Mouse (Mus musculus): ENCODE results near the gene Csnk2a2. TPM values are rescaled to one million over a fixed set of nuclear protein-coding genes. Genes with fewer than 3 reads are reported as not detected.

Csnk2a2 gene
- total and polyA plus RNA-seq, 2 experiments from 2014 or later, result 9.3 to 17.5 TPM

- H3K36me3 ChIP-seq (ENCODE audit: insufficient read depth, low read length), result no peaks in the 10 kb centered on the region
- no peak overlapping the region for H3K9ac ChIP-seq (replicated peaks; ENCODE audit: low read length)
- 92% methylated on average over 3 of the region's 3 CpGs for WGBS
- DNase-seq (ENCODE audit: low spot score) (no peak), ATAC-seq (no peak)
- H3K4me2 ChIP-seq (ENCODE audit: low read depth, low read length), result no peak overlapping the region
- no peak overlapping the region for H3K4me3 ChIP-seq (ENCODE audit: low read length)
- peak; percentile 32 for TF ChIP-seq CTCF (IDR thresholded peaks at IDR 0.05; ENCODE audit: low read depth)
- H3K9me3 ChIP-seq (ENCODE audit: low read length), result no peaks in the 10 kb centered on the region
- no peak overlapping the region for H3K27ac ChIP-seq
- peaks cover 21% of the 10 kb centered on the region for H3K4me1 ChIP-seq (ENCODE audit: insufficient read depth, low read length)
- no peaks in the 10 kb centered on the region for H3K27me3 ChIP-seq (ENCODE audit: insufficient read depth, low read length)
Observed at GRCm38 (mm10) chr8:95435930-95436329, 53.9 kb downstream of the Csnk2a2 start.

DNA sequence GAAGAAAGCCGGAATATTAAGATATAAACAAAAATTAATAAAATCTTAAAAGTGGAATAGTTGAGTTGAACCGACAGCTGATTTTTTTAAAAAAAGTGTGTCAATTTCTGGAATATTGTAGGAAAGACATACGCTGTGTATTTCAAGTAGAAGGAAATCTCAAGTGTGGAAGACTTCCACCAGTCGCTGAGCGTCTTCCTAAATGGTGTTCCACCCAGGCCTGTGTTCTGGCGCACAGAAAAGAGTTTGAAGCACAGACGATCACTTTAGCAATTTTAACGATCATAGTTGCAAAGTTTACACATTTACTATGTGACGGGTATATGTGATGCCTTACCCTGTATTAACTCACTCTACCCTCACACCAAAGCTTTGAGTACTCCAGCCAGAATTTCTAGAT lies 54.4 kb downstream of the Csnk2a2 start:
- 93% methylated on average over 9 of the region's 9 CpGs for WGBS
- peak overlapping the region; percentile 94; the same call in 1 of the 2 replicates for H3K27ac ChIP-seq

GRCm38 (mm10) chr8:95434686-95435439 lies 55.0 kb downstream of the Csnk2a2 start, which contains the start of gene Cfap20:
TSS of gene Cfap20 (minus strand) at chr8:95434869.
- no peaks in the 10 kb centered on the region for H3K27me3 ChIP-seq (ENCODE audit: insufficient read depth, low read length)
- H3K9ac ChIP-seq (replicated peaks; ENCODE audit: low read length), result peak within 1 kb of the TSS; percentile 90
- WGBS, result 1% methylated on average over 38 of the region's 51 CpGs
- peak within 1 kb of the TSS; percentile 86 for H3K4me2 ChIP-seq (ENCODE audit: low read depth, low read length)
- peak within 1 kb of the TSS; percentile 94 for H3K27ac ChIP-seq
- H3K4me3 ChIP-seq (ENCODE audit: low read length), result peak within 1 kb of the TSS; percentile 90
- TF ChIP-seq CTCF (IDR thresholded peaks at IDR 0.05; ENCODE audit: low read depth), result no peak
- no peaks in the 10 kb centered on the region for H3K9me3 ChIP-seq (ENCODE audit: low read length)
- peaks cover 21% of the 10 kb centered on the region for H3K4me1 ChIP-seq (ENCODE audit: insufficient read depth, low read length)
- ATAC-seq (peak; percentile 97), DNase-seq (ENCODE audit: low spot score) (peak; percentile 99)
- no peaks in the 10 kb centered on the region for H3K36me3 ChIP-seq (ENCODE audit: insufficient read depth, low read length)

More for the DNA sequence above, 54.4 kb downstream of the Csnk2a2 start:
- Histone ChIP-seq H3K9ac (replicated peaks; ENCODE audit: low read length) (no peak overlapping the region), H3K9me3 (ENCODE audit: low read length) (no peaks in the 10 kb centered on the region), H3K36me3 (ENCODE audit: insufficient read depth, low read length) (no peaks in the 10 kb centered on the region), H3K4me3 (ENCODE audit: low read length) (peak overlapping the region; percentile 90; the same call in 1 of the 2 replicates), H3K4me2 (ENCODE audit: low read depth, low read length) (peak overlapping the region; percentile 43), H3K27me3 (ENCODE audit: insufficient read depth, low read length) (no peaks in the 10 kb centered on the region), H3K4me1 (ENCODE audit: insufficient read depth, low read length) (peaks cover 21% of the 10 kb centered on the region)
- no peak for DNase-seq (ENCODE audit: low spot score)
- no peak for ATAC-seq
- TF ChIP-seq CTCF (IDR thresholded peaks at IDR 0.05; ENCODE audit: low read depth), result no peak

GRCm38 (mm10) chr8:95434233-95434632 lies 55.6 kb downstream of the Csnk2a2 start:
- ATAC-seq, result no peak; the same call in 1 of the 2 replicates
- H3K27ac ChIP-seq, result peak overlapping the region; percentile 94

DNA sequence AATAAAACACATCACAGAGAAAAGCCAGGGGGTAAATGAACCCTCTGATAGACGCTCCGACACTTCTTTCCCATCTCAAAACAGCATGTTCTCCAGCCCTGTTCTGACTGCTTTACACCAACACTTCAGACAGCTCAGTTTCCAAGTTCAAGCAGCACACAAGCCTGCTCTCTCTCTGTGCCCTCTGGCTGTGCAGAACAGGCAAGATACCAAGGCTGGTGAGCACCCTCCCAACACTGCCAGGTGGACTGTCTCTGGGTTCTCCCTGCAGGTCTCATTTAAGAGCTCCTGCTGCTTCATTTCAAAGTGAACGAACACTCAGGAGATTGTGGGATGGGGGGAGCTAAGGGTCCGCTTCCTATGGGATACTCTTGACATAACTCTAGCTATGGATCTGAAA lies 56.7 kb downstream of the Csnk2a2 start:
- ATAC-seq (no peak), DNase-seq (ENCODE audit: low spot score) (no peak)
- H3K9ac ChIP-seq (replicated peaks; ENCODE audit: low read length), result peak overlapping the region; percentile 90
- peaks cover 32% of the 10 kb centered on the region for H3K4me1 ChIP-seq (ENCODE audit: insufficient read depth, low read length)
- TF ChIP-seq CTCF (IDR thresholded peaks at IDR 0.05; ENCODE audit: low read depth), result no peak
- no peaks in the 10 kb centered on the region for H3K36me3 ChIP-seq (ENCODE audit: insufficient read depth, low read length)
- no peaks in the 10 kb centered on the region for H3K27me3 ChIP-seq (ENCODE audit: insufficient read depth, low read length)
- WGBS, result 37% methylated on average over 4 of the region's 4 CpGs
- peak overlapping the region; percentile 86 for H3K4me2 ChIP-seq (ENCODE audit: low read depth, low read length)
- no peaks in the 10 kb centered on the region for H3K9me3 ChIP-seq (ENCODE audit: low read length)
- H3K4me3 ChIP-seq (ENCODE audit: low read length), result peak overlapping the region; percentile 90
- no peak overlapping the region for H3K27ac ChIP-seq

More at GRCm38 (mm10) chr8:95434233-95434632, 55.6 kb downstream of the Csnk2a2 start:
- Histone ChIP-seq H3K4me3 (ENCODE audit: low read length) (peak overlapping the region; percentile 90), H3K9ac (replicated peaks; ENCODE audit: low read length) (peak overlapping the region; percentile 90), H3K4me1 (ENCODE audit: insufficient read depth, low read length) (peaks cover 27% of the 10 kb centered on the region), H3K36me3 (ENCODE audit: insufficient read depth, low read length) (no peaks in the 10 kb centered on the region), H3K27me3 (ENCODE audit: insufficient read depth, low read length) (no peaks in the 10 kb centered on the region), H3K9me3 (ENCODE audit: low read length) (no peaks in the 10 kb centered on the region), H3K4me2 (ENCODE audit: low read depth, low read length) (peak overlapping the region; percentile 86)
- WGBS, result under 1% methylated on average over 25 of the region's 25 CpGs
- no peak for TF ChIP-seq CTCF (IDR thresholded peaks at IDR 0.05; ENCODE audit: low read depth)
- peak; percentile 55 for DNase-seq (ENCODE audit: low spot score)

GRCm38 (mm10) chr8:95432471-95432870 lies 57.4 kb downstream of the Csnk2a2 start:
- H3K4me3 ChIP-seq (ENCODE audit: low read length), result peak overlapping the region; percentile 90
- H3K27me3 ChIP-seq (ENCODE audit: insufficient read depth, low read length), result no peaks in the 10 kb centered on the region

DNA sequence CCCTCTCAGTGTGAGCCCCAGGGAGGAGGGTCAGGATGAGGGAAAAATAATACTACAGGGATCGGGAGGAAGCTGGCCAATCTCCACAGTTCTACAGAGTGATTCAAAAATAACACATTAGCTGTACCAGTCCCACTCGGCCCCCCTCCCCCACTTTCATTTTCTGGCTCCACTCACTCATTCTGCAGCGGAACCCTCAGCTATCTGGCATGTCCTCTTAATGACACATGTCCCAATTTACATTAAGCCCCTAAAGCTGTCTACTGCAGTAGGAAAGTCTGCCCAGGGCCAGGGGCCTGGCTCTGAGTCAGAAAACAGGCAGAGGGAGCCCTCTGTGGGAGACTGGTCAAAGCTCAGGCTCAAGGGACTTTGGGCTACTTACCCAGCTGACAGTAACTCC lies 59.9 kb downstream of the Csnk2a2 start:
- H3K36me3 ChIP-seq (ENCODE audit: insufficient read depth, low read length), result no peaks in the 10 kb centered on the region
- no peaks in the 10 kb centered on the region for H3K27me3 ChIP-seq (ENCODE audit: insufficient read depth, low read length)
- DNase-seq (ENCODE audit: low spot score), result peak; percentile 81
- peaks cover 48% of the 10 kb centered on the region for H3K4me1 ChIP-seq (ENCODE audit: insufficient read depth, low read length)
- peak; percentile 48 for ATAC-seq
- H3K27ac ChIP-seq, result peak overlapping the region; percentile 64
- H3K4me3 ChIP-seq (ENCODE audit: low read length), result peak overlapping the region; percentile 3; the same call in 1 of the 2 replicates
- TF ChIP-seq CTCF (IDR thresholded peaks at IDR 0.05; ENCODE audit: low read depth), result peak; percentile 59
- WGBS, result 1% methylated on average over 3 of the region's 3 CpGs
- H3K9ac ChIP-seq (replicated peaks; ENCODE audit: low read length), result no peak overlapping the region
- H3K4me2 ChIP-seq (ENCODE audit: low read depth, low read length), result peak overlapping the region; percentile 36
- no peaks in the 10 kb centered on the region for H3K9me3 ChIP-seq (ENCODE audit: low read length)

More at GRCm38 (mm10) chr8:95432471-95432870, 57.4 kb downstream of the Csnk2a2 start:
- ATAC-seq (no peak), DNase-seq (ENCODE audit: low spot score) (no peak)
- H3K4me1 ChIP-seq (ENCODE audit: insufficient read depth, low read length), result peaks cover 38% of the 10 kb centered on the region
- no peak for TF ChIP-seq CTCF (IDR thresholded peaks at IDR 0.05; ENCODE audit: low read depth)
- H3K9ac ChIP-seq (replicated peaks; ENCODE audit: low read length), result peak overlapping the region; percentile 90; the same call in 1 of the 2 replicates
- H3K36me3 ChIP-seq (ENCODE audit: insufficient read depth, low read length), result no peaks in the 10 kb centered on the region
- 66% methylated on average over 3 of the region's 3 CpGs for whole genome bisulfite sequencing
- no peaks in the 10 kb centered on the region for H3K9me3 ChIP-seq (ENCODE audit: low read length)
- peak overlapping the region; percentile 86 for H3K4me2 ChIP-seq (ENCODE audit: low read depth, low read length)
- no peak overlapping the region for H3K27ac ChIP-seq
